Mouse (Mus musculus): ENCODE results near the gene Sds.
"Not testable (repeated sequence)": the region's sequence is repeated elsewhere in the genome, so short reads cannot be mapped to it uniquely, and the experiment has no call there.

Gene Sds

DNA sequence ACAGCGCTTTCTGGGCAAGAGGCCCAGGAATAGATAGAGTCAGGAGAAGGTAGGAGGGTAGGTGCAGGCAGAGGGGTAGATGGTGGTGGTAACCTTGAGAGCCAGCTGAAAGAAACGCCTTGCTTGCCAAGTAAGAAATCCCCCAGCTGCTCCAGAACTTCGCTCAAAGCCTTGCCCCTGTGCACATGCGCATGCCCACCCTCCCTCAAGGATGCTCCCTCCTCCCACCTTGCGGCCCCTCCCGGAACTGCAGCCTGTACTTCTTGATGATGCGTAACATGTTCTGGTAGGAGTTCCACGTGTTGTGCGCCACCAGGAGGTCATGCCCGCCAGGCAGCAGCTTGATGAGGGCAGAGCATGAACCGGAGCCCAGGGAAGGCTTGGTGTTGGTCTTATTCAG, 16.1 kb downstream of the Sds start:
- no peak for DNase-seq (ENCODE audit: low spot score)

DNA sequence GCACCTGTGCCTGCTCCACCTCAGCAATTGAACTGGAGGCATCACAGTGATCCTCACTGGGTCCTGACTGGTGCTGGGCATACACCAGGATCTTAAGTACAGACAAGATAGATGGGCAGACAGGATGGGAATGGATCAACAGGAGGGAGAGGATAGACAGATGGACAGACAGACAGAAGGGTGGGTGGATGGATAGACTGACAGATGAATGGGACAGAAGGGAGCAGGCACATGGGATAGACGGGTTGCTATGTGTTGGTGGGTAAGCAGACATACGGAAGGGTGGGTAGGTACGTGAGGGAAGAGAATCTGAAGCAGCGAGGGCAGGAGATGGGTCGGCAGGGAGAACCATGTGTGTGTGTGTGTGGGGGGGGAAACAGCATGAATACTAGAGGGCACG, 17.1 kb downstream of the Sds start:
- no peak for DNase-seq (ENCODE audit: low spot score)

DNA sequence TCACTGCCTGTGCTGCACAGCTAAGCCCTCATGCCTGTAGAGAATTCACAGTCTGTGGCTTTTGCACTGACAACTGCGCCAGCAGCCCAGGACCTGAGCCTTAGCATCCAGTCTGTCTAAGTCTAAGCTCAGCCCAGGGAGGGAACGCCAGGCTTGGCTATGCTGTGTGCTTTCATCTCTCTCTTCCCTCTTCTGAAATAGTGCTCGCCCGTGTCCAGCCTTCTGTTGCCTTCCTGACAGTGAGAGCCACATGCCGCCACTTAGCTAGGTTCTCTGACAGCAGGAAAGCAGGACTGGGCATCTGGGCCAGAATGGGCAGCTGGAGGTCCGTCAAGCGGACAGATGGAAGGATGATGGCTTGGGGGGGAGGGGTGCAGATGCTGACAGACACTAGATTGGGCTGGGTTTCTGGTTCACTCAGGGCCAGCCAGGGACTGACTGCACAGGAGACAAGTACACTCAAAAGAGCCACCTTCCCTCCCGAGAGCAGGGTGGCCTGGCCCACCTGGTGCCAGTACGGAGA, 17.6 kb downstream of the Sds start:
- no peak for DNase-seq (ENCODE audit: low spot score)

GRCm38 (mm10) chr5:120495064-120495702, 18.9 kb downstream of the Sds start:
- no peak for DNase-seq (ENCODE audit: low spot score)

DNA sequence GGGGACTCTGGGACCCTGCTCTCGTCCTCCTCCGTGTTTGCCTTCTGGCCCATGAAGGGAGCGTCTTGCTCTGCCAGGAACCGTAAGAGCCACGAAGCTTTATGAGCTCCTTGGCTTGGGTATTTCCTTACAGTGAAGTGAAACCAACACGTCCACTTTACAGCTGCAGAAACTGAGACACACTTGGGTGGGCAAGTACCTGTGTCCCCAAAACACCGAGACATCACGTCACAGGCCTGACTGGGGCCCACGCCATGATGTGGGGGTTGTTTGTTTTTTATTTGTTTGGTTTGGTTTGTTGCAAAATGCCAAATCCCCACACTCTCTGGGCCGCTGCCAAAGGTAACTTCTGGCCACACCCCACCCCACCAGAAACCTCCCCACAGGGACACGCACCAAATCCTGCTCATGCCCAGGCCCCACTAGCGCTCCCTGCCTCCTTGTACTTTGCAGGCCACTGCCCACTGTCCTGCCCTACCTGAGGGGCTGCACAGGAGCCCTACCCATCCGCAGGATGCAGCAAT, 19.4 kb downstream of the Sds start:
- no peak for DNase-seq (ENCODE audit: low spot score)

DNA sequence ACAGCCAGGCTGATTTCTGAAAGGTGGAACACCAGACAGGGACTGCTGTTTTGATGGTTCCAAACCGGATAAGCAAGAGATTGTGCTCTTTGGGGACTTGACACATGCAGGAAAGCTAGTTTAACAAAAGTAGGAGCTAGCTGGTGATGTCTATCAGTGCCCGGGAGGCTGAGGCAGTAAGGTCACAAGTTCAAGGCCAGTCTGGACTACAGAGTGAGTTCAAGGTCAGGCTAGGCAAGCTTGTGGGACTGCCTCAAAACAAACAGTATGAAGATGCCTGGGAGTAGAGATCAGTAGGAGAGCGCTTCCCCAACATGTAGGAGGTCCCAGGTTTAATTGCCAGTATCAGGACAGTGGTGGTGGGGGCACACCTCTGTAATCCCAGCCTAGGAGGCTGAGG, 20.7 kb downstream of the Sds start:
- DNase-seq (ENCODE audit: low spot score), result no peak

GRCm38 (mm10) chr5:120499202-120499601, 22.9 kb downstream of the Sds start:
- DNase-seq (ENCODE audit: low spot score), result no peak

DNA sequence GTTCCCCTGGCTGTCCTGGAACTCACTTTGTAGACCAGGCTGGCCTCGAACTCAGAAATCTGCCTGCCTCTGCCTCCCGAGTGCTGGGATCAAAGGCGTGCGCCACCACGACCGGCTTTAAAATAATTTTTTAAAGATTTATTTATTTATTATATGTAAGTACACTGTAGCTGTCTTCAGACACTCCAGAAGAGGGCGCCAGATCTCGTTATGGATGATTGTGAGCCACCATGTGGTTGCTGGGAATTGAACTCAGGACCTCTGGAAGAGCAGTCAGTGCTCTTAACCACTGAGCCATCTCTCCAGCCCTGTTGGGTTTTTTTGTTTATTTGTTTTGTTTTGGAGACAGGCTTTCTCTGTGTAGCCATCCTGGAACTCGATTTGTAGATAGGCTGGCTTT, 24.3 kb downstream of the Sds start:
- DNase-seq (ENCODE audit: low spot score), result not testable (repeated sequence)

DNA sequence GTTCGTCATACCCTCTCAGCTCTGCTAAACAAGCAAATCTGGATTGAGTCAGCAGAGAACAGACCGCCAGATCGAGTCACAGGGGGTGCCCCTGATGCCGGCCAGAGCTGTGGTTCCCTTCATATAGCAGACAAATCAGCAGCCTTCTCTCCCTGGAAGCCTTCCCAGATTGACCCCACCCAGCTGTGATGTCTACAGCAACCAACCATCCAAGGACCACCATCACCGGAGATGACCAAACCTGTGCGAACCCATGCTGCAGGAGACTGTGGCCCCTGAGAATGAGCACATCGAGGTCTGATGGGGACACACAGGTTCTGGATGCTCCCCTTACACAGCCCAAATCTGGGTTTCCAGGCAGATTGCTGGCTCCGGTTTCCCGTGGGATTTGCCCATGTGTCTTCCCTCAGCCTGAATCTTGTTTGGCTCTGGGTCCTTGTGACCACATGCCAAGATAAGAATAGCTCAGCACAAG, 25.9 kb downstream of the Sds start:
- DNase-seq (ENCODE audit: low spot score), result no peak

GRCm38 (mm10) chr5:120502675-120503143, 26.4 kb downstream of the Sds start:
- no peak for DNase-seq (ENCODE audit: low spot score)

- no peak for DNase-seq (ENCODE audit: low spot score)
These were observed 26.9 kb downstream of the Sds start, which contains the start of gene Plbd2 for GRCm38 (mm10) chr5:120503144-120503795. Gene Plbd2 (minus strand): TSS chr5:120503625.

- DNase-seq (ENCODE audit: low spot score), result no peak
These were observed 29.0 kb downstream of the Sds start for GRCm38 (mm10) chr5:120505368-120505767.

DNA sequence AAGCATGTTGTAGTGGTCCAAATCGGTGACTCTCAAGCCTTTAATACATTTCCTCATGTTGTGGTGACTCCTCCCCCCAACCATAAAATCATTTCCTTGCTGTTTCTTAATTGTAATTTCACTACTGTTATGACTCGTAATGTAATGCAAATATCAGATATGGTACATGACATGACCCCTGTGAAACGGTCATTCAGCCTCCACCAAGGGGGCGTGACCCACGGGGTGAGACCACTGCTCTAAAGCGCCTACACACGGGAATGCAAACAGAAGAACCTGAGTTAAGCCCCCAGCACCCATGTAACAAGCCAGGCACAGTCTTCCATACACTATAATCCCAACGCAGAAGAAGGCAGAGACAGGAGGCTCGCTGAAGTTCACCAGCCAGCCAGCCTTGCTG, 29.5 kb downstream of the Sds start:
- DNase-seq (ENCODE audit: low spot score), result no peak

- DNase-seq (ENCODE audit: low spot score), result no peak
These were observed 30.2 kb downstream of the Sds start for GRCm38 (mm10) chr5:120506490-120506889.

DNA sequence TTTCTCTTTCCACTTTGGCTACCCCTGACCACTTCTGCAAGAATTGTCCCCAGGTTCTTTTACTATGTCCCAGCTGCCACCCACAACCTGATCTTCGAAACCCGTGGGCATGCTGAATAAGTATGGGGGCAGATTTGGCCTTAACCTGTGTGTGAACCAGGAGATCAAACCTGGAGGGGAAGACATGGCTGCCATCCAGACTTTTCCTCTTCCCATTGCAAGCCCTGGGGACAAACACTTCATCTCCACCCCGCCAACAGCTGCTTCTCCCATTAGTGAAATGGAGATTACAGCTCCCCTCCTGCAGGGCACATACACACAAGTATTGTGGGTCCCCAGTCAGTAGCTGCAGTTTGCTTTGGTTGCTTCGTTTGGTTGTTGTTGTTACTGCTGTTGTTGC, 31.0 kb downstream of the Sds start:
- no peak for DNase-seq (ENCODE audit: low spot score)

GRCm38 (mm10) chr5:120510982-120511642, 34.8 kb downstream of the Sds start, which contains the start of gene Slc8b1:
Gene Slc8b1 (plus strand): TSS chr5:120511168.
- DNase-seq (ENCODE audit: low spot score), result peak; percentile 70

DNA sequence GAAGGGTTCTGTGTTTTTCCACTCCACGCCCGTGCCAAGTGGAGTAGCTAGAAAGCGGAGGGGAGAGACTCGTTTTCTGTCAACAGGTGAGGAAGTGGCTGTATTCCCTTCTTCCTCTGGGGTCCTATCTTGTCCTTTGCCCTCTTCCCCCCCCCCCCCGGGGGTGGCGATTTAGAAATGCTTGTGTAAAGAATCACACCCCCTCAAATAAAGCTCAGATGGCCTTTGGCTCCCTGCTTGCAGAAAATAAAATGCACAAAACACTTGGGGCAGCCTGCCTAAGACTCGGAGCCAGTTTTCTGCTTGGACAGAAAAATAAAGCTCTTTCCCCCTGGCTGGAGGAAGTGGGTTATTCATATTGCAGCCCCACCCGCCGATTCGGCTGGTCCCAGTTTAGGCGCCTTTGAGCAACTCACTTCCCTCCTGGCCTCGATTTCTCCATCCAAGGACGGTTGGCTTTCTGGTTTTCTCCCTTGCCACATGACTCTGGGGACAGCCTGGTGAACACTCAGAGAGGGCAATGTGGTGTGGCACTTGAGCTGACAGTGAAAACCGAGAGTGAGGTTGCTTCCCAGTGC, 35.4 kb downstream of the Sds start:
- no peak for DNase-seq (ENCODE audit: low spot score)

DNA sequence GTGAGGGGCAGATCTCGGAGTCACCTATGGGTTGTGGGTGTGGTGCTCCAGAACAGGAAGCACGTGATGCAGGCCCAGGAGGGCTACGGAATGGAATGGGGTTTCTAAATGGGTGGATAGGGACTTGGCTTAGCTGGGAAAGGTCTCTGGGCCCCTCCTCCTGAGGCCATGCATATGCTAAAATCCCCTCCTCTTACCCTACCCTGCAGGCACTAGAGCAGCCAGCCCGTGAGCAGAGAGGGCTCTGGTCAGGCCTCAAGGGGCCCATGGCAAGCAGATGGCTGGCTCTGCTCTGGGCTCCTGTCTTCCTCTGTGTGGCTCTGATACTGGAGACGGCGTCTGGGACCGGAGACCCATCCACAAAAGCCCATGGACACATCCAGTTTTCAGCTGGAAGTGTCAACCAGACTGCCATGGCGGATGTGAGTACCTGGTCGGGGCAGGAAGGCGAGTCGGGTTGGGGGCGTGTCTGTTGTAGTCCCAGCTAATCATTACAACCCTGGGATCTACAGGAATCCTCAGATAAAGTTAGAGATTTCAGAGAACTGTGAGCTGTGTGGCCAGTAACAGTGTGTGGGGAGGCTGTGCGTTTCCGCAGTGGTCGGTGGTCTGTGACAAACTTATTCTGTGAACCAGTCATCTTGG, 36.7 kb downstream of the Sds start:
- no peak for DNase-seq (ENCODE audit: low spot score)

DNA sequence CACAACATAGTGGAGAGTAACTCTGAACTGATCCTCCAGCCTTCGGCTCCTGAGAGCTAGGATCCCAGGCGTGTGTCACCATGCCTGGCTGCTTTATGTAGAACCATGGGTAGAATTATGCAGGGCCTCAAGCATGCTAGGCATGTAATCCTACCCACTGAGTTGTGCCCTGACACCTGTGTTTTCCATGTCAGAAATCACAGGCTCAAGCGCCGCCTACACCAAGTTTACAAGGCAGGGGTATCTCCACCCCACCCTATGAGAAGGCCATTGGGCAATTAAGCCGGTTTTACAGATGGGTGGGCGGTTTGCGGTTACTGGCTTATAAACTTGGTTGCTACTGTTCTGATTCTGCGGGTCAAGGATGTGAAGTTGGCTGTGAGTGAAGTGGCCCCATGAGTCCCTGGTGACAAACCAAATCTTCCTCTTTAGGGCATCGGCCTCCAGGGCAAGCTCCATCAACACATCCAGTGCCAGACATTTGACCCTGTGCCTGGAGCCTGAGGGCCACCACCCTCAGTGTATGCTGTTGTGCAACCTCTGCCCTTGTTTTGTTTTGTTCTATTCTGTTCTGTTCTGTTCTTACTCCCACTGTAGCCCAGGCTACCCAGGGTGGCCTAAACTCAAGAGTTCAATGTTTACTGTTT, 37.8 kb downstream of the Sds start:
- no peak for DNase-seq (ENCODE audit: low spot score)

GRCm38 (mm10) chr5:120514754-120515153, 38.4 kb downstream of the Sds start:
- no peak for DNase-seq (ENCODE audit: low spot score)

DNA sequence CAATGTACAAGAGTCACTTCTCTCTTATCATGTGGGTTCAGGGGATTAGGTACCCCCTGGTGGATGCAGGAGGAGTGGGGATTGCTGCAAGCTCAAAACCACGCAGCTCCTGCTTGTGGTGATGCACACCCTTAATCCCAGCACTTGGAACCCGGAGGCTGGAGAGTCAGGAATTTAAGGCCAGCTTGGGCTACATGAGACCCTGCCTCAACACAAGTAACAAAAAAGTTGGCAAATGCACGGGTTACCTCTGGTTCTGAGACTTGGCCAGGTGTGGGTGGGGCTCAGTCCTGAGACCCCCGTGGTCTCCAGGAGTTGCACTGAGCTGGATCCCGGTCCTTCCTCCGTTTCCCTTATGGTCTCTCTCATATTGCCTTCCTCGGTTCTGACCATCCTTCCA, 39.1 kb downstream of the Sds start:
- DNase-seq (ENCODE audit: low spot score), result no peak

Data from layer of hippocampus, adult 9-10 months (tissue).